Mouse (Mus musculus): ENCODE results near the gene Pus1.
"Not testable (repeated sequence)": the region's sequence is repeated elsewhere in the genome, so short reads cannot be mapped to it uniquely, and the experiment has no call there.

Gene Pus1

DNA sequence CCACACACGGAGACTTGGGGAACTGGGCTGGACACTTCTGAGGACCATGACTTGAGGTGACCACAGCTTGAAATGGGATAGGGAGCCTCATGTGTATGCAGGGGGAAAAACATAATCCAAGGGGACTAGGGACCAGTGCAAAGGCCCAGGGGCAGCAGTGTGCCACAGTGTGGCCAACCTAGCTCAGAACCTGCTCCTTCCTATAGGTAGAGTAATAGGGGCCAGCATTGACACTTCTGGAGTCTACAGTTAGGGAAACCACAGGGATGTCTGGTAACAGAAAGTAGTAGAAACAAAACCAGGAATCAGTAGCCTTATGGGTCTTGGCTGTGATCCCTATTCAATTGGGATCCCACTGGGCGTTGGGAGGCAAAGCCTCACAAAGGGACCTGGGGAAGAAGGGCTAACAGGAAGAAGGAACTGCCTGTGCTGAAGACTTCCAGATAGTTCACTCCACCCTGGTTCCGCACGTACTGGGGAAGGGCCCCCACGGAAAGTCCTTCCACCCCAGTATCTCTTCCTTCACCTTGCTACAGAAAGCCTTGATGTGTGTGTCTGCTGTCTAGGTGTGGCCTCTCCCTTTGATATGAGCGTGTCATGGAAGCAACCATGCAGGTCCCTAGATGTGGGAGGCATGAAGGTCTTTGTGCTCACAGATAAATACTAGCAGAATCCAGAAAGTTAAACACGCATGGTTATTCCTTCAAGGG is 1.2 kb upstream of the Pus1 start:
- DNase-seq (ENCODE audit: low read depth), result no peak

DNA sequence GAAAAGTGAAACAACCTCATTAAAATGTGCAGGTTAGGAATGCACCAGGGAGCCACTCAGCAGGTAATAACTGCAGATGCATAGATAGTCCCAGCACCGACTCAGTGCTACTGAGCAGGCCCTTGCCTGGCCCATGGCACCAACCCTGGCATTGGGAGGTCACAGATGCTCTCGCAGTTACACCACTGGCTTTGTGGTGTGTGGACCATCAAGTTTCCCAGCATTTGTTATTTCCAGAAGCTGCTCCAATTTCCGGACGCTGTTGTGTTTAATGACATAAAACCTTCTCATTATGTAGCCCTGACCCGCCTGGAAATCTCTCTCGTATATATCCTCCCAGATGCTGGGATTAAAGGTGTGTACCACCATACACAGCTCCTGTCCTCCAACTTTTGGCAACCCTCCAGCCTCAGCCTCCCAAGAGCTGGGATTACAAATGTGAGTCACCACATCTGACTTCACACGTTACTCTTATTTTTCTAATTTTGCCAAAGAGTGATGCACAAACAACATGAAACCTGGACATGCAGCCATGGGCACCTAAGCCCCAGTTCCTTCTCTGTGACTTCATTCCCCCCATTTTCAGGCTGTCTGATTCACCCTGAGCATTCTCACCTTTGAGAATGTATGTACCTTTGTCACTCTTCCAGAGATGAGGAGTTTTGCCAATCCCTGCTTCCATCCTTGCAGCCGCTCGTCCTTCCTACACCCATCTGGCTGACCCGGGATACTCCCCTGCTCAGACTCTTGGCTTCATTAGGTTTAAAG is 486 bp upstream of the Pus1 start:
- DNase-seq (ENCODE audit: low read depth), result no peak

- no peak for DNase-seq (ENCODE audit: low read depth)
Measured at GRCm38 (mm10) chr5:110779276-110779997, 1.0 kb downstream of the Pus1 start.

DNA sequence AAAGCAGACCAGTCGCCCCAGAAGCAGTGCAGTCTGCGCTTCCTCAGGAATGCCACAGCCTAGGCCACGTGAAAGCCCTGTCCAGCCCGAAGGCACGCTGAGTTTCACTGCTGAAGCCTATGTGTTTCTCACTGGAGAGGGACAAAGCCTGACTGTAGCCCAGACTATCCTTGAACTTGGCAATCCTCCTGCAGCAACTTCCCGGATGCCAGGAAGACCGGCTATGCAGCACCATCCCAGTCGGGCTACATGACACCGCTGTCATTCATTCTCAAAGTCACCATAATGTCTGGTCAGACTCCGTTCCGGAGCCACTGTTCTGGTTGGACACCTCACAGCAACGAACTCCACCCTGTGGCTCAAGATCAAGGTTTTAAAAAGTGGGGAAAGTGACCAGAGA is 2.2 kb downstream of the Pus1 start:
- DNase-seq (ENCODE audit: low read depth), result no peak

DNA sequence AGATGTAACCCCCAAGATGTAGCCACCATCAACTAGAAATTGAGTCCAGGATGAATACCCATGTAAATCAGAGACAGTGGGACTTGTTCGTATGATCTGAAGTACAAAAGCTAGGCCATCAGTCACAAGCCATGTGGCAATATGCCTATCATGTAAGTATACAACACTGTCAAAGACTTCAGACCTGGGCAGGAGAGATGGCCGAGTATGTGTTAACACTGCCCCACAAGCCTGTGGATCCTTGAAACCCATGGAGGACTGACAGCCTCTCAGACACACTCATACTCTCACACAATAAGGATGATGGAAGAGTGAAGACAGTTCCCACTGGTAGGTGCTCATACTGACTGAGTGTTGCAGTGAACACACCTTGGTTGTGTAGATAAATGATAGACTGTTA is 4.3 kb downstream of the Pus1 start:
- no peak for DNase-seq (ENCODE audit: low read depth)

- no peak for DNase-seq (ENCODE audit: low read depth)
Measured at GRCm38 (mm10) chr5:110774511-110774910, 5.9 kb downstream of the Pus1 start.

DNA sequence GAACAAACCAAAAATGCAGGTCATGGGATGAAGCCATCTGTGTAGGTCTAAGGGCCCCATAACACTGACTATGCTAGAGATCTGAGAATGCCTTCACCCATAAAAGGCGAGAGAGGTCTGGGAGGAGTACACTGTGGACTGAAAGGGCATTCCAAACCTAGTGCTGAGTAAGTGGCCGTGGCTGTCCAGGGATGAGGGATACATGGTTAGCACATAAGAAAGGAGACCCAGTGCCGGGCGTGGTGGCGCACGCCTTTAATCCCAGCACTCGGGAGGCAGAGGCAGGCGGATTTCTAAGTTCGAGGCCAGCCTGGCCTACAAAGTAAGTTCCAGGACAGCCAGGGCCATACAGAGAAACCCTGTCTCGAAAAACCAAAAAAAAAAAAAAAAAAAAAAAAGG is 7.5 kb downstream of the Pus1 start:
- DNase-seq (ENCODE audit: low read depth), result not testable (repeated sequence)

GRCm38 (mm10) chr5:110770448-110771158 is 9.9 kb downstream of the Pus1 start, which contains the start of gene Ep400:
Ep400 (minus strand) TSS chr5:110770717.
- peak; percentile 99 for DNase-seq (ENCODE audit: low read depth)

- no peak for DNase-seq (ENCODE audit: low read depth)
Measured at GRCm38 (mm10) chr5:110770031-110770445, 10.4 kb downstream of the Pus1 start.

- no peak for DNase-seq (ENCODE audit: low read depth)
Measured at GRCm38 (mm10) chr5:110769272-110769671, 11.2 kb downstream of the Pus1 start.

- DNase-seq (ENCODE audit: low read depth), result no peak
Measured at GRCm38 (mm10) chr5:110763890-110764289, 16.6 kb downstream of the Pus1 start.

- DNase-seq (ENCODE audit: low read depth), result no peak
Measured at GRCm38 (mm10) chr5:110745021-110745420, 35.4 kb downstream of the Pus1 start.

GRCm38 (mm10) chr5:110739496-110740275 is 40.8 kb downstream of the Pus1 start:
- DNase-seq (ENCODE audit: low read depth), result no peak

DNA sequence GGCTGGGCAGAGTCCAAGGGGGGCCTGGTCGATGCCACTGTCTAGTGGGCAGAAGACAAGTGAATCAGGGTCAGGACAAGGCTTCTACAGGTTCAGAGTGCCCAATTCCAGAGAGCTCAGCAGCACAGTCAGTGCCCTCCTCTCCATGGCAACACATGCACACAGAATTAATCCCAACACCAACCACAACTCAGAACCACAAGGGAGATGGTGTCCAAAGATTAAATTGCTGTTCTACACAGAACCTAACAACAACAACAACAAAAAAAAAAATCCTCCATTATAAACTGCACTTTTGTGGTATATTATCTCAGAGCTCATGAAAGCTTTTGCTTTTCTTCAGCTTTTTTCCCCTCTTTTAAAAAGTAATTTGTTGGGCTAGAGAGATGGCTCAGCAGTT is 44.9 kb downstream of the Pus1 start:
- DNase-seq (ENCODE audit: low read depth), result no peak

DNA sequence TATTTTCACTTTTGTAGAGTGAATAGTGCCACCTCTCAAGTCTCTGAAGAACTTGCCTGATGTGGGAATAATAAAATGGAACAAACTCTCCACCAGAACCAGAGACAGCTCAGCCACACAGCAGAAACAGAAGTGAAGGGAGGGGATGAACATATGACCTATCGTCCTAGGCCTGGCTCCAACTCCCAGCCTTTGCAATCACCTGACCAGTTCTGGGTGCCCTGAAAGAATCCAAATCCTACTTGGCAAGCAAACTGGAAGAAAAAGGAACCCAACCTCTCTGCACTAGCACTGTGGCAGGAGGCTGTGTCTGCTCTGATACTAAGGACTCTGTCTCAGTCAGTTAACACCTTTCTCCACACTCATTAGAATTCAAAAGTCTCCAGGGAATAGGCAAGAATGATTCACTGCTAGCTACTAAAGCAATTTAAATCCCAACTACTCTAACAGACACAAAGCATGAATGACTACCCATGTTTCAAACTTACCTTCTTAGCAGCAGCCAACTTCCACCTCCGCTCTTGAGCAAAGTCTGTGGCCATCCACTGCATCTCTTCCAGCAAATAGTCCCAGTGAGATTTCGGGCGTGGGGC is 47.1 kb downstream of the Pus1 start:
- no peak for DNase-seq (ENCODE audit: low read depth)

- no peak for DNase-seq (ENCODE audit: low read depth)
Measured at GRCm38 (mm10) chr5:110731227-110731626, 49.2 kb downstream of the Pus1 start.

- DNase-seq (ENCODE audit: low read depth), result no peak
Measured at GRCm38 (mm10) chr5:110727850-110728249, 52.6 kb downstream of the Pus1 start.
